Mouse (Mus musculus) thymus, adult 2 months (tissue): ENCODE measurements around the gene B3gat3. TPM values are rescaled to one million over a fixed set of nuclear protein-coding genes. Genes with fewer than 3 reads are reported as not detected.
A peak's percentile ranks its signal among the peaks of the same experiment; 100 is the strongest.
"Not testable (repeated sequence)": the region's sequence is repeated elsewhere in the genome, so short reads cannot be mapped to it uniquely, and the experiment has no call there.

Experiments used
- DNase-seq: peaks from one replicate; pipeline ENCODE4 v3.0.0; 2021
- H3K27ac ChIP-seq: fragments of 200-500 bp; 2 replicates; pipeline ENCODE4 v1.5.1; 2012; ENCODE audit warnings: low read length, control low read depth; ENCODE audit not compliant: control insufficient read depth, insufficient read depth
- H3K27me3 ChIP-seq: fragments of 200-500 bp; 2 replicates; pipeline ENCODE4 v1.6.1; 2012; ENCODE audit warnings: mild to moderate bottlenecking, low read length, moderate library complexity, mixed read lengths; ENCODE audit not compliant: control insufficient read depth, insufficient read depth
- H3K36me3 ChIP-seq: fragments of 200-500 bp; 2 replicates; pipeline ENCODE4 v1.6.1; 2012; ENCODE audit warnings: mild to moderate bottlenecking, low read length, moderate library complexity; ENCODE audit not compliant: control insufficient read depth, insufficient read depth
- H3K4me1 ChIP-seq: fragments of 200-500 bp; replicated peaks from 2 replicates; pipeline ENCODE4 v1.6.1; 2012; ENCODE audit warnings: low read length; ENCODE audit not compliant: control insufficient read depth, insufficient read depth
- H3K4me3 ChIP-seq: fragments of 200-500 bp; 2 replicates; pipeline ENCODE4 v1.5.1; 2012; ENCODE audit warnings: mild to moderate bottlenecking, low read length, control low read depth, moderate library complexity; ENCODE audit not compliant: control insufficient read depth, insufficient read depth
- CTCF ChIP-seq: fragments of 200-500 bp; IDR thresholded peaks from 2 replicates; pipeline ENCODE4 v1.5.1; 2012; ENCODE audit warnings: mild to moderate bottlenecking, control low read depth, low read length, moderate library complexity, borderline replicate concordance; ENCODE audit not compliant: control insufficient read depth, poor library complexity, insufficient read depth; ENCODE audit errors: extremely low read depth
- POLR2A ChIP-seq: fragments of 200-500 bp; IDR thresholded peaks from 2 replicates; pipeline ENCODE4 v1.6.1; 2012; ENCODE audit warnings: mild to moderate bottlenecking, low read length, control low read depth, moderate library complexity; ENCODE audit not compliant: control insufficient read depth, poor library complexity, insufficient read depth; ENCODE audit errors: extremely low read depth
- WGBS: fragments of 180-500 bp; shearing (Covaris S2); methylation state at CpG from one replicate; pipeline ENCODE4 v1.1.7; 2018; 5-methylcytosine and 5-hydroxymethylcytosine counted together
- polyA plus RNA-seq: library from polyadenylated mRNA; depleted of rRNA; stranded (reverse); fragments of >200 nt; gene quantifications from 2 replicates; pipeline ENCODE4 v1.2.3, GENCODE M21; 2012; rRNA removed

The B3gat3 gene
- 102 and 106 TPM in 2 replicates for polyA plus RNA-seq

DNA sequence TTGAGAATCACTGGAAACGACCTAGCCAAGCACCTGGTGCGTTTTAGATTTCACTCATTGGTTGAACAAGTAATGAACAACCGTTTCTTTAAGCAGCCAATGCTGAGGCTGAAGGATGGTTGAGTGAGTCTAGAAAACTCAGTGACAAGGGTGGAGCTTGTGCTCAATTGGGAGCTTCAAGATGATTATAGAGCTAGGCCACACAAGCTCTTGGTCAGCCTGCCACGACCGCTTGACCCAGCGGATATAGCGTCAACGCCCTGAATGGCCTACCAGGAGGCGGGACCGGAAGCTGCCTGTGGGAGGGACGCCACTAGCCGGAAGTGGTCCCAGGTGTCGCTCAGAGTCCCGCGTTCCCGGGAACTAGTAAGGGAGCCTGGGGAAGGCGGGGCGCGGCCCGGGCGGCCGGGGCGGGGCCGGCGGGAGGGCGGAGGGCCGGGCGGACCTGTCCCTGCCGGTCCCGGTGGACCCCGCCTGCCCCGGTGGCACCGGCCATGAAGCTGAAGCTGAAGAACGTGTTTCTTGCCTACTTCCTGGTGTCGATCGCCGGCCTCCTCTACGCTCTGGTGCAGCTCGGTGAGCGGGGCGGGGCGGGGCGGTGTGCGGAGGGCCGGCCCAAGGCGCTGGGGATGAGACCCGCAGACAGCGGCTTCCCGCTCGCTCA, at the start of gene B3gat3:
Gene B3gat3, plus strand, starts transcription at position 302 of the 664 bp plus-strand sequence.
- peaks cover 5% of the 10 kb centered on the region; the same call in 1 of the 2 replicates for H3K4me1 ChIP-seq
- peaks cover 12% of the 10 kb centered on the region for H3K36me3 ChIP-seq
- 1% methylated on average over 49 of the region's 50 CpGs for WGBS
- TF ChIP-seq POLR2A, result no peak
- TF ChIP-seq CTCF, result no peak
- H3K27me3 ChIP-seq, result no peaks in the 10 kb centered on the region
- peak within 1 kb of the TSS; percentile 53 for H3K27ac ChIP-seq
- DNase-seq, result peak; percentile 84
- H3K4me3 ChIP-seq, result peak within 1 kb of the TSS; percentile 82

DNA sequence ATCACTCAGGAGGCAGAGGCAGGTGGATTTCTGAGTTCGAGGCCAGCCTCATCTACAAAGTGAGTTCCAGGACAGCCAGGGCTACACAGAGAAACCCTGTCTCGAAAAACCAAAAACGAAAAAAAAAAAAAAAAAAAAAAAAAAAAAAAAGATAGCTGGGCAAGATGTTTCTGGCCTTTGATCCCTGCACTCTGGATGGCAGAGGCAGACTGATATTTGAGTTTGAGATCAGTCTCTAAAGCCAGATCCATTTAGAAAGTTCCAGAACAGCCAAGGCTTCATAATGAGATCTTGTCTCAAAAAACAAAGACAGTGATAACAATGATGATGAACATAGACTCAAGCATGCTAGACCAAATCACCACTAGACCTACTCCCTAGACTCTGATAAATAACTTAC, 49.8 kb upstream of the B3gat3 start:
- not testable (repeated sequence) for H3K4me1 ChIP-seq, DNase-seq, H3K4me3 ChIP-seq, H3K27me3 ChIP-seq, H3K27ac ChIP-seq
- H3K36me3 ChIP-seq, result peaks cover 18% of the 10 kb centered on the region
- 66% methylated on average over 3 of the region's 3 CpGs for WGBS

DNA sequence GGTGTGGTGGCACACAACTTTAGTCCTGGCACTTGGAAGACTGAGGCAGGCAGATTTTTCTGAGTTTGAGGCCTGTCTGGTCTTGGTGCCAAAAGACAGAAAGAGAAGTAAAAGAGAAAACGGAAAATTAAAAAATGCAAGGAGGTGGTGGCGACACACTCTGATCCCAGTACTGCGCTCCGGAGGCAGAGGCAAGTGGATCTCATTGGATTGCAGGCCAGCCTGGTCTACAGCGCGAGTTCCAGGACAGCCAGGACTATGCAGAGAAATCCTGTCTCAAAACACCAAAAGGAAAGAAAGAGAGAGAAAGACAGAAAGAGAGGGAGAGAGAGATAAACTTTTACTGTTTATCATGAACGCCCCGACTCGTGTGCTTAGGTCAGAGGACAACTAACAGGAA, 49.3 kb upstream of the B3gat3 start:
- Histone ChIP-seq H3K27me3 (no peaks in the 10 kb centered on the region), H3K36me3 (peaks cover 18% of the 10 kb centered on the region), H3K4me3 (peak overlapping the region; percentile 92), H3K27ac (peak overlapping the region; percentile 35), H3K4me1 (peaks cover 9% of the 10 kb centered on the region)
- WGBS, result 24% methylated on average over 9 of the region's 9 CpGs
- TF ChIP-seq CTCF (no peak), POLR2A (no peak)
- DNase-seq, result no peak

DNA sequence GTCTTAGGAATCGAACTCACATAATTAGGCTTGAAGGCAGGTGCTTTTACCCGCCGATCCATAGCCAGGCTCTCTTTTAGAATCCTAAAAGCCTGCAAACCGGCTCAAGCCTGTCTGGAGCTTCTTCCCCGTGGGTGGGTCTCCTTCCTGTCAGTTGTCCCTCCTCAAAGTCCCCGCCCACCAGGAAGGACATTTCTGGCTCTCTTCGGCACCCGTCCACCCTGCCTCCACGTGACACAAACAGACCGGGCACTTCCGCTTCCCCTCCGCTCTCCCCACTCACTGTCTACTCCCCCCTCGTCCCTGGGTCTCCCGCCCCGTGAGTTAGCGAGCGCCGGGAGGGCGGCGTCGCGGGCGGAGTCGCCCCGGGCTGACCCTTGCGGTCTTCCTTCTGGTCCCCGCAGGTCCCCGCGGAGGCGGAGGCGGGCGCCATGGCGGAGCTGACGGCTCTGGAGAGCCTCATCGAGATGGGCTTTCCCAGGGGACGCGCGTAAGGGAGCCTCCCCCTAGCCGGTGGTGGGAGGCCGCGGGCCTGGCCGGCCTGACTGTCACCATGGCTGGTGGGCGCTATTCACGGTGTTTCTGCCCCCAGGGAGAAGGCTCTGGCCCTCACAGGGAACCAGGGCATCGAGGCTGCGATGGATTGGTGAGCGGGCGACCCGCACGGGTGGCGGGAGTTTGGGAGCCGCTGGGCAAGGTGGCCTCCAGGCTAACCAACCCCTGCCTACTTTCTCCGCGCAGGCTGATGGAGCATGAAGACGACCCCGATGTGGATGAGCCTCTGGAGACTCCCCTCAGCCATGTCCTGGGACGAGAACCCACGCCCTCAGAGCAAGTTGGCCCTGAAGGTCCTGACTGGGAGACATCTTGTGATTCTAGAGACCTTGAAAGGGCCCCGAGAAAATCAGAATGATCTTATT, 48.6 kb upstream of the B3gat3 start, which contains the start of gene Ubxn1:
Gene Ubxn1, plus strand, starts transcription at position 230 of the 920 bp plus-strand sequence.
- Histone ChIP-seq H3K36me3 (peaks cover 18% of the 10 kb centered on the region), H3K4me1 (peaks cover 9% of the 10 kb centered on the region), H3K4me3 (peak within 1 kb of the TSS; percentile 92), H3K27me3 (no peaks in the 10 kb centered on the region), H3K27ac (peak within 1 kb of the TSS; percentile 35)
- WGBS, result under 1% methylated on average over 59 of the region's 59 CpGs
- peak; percentile 63; the same call in 1 of the 2 replicates for TF ChIP-seq POLR2A
- TF ChIP-seq CTCF, result 0 out of 2 replicates have a peak, but pooled peaks have one; percentile 21
- DNase-seq, result peak; percentile 99

DNA sequence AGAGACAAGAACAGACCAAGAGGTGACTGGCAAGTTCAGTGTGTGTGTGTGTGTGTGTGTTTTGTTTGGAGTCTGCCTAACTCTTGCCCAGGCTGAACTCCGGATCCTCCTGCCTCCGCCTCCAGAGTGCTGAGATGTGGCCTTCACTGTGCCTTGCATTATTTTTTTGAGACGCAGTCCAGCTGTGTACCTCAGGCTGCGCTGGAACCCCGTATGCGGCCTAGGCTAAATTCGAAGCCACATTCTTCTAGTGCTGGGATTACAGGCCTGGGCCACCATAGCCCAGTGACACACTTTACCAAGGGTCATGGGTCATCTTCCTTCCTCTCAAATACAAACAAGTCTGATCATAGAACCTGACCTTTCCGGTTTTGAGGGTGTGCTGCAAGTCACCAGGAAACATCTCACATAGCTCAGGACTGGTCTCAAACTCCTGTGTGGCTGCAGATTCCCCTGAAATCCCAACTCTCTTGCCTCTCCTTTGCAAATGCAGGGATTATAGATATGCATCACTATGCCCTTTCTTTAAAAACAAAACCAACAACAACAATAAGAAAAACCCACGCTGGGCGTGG, 47.8 kb upstream of the B3gat3 start:
- peaks cover 9% of the 10 kb centered on the region for H3K4me1 ChIP-seq
- WGBS, result 77% methylated on average over 10 of the region's 10 CpGs
- DNase-seq, result no peak
- H3K27me3 ChIP-seq, result no peaks in the 10 kb centered on the region
- H3K36me3 ChIP-seq, result peaks cover 18% of the 10 kb centered on the region
- no peak overlapping the region for H3K27ac ChIP-seq
- TF ChIP-seq CTCF, result no peak
- TF ChIP-seq POLR2A, result no peak
- H3K4me3 ChIP-seq, result peak overlapping the region; percentile 92

DNA sequence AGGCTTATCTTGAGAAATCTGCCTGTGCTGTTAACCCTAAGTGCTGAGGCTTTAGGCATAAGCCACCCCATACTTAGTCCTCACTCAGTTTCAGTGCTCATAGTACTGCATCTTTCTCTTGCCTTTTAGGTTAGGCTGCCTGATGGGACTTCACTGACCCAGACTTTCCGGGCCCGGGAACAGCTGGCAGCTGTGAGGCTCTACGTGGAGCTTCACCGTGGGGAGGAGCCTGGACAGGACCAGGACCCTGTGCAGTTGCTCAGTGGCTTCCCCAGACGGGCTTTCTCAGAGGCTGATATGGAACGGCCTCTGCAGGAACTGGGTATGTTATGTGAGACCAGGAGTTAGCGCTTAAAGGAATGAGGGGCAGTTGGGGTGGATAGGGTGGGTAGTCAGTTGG, 45.1 kb upstream of the B3gat3 start:
- no peaks in the 10 kb centered on the region for H3K27me3 ChIP-seq
- 98% methylated on average over 7 of the region's 7 CpGs for WGBS
- H3K27ac ChIP-seq, result no peak overlapping the region
- no peak for DNase-seq
- no peak overlapping the region for H3K4me3 ChIP-seq
- peaks cover 18% of the 10 kb centered on the region for H3K36me3 ChIP-seq
- peaks cover 10% of the 10 kb centered on the region for H3K4me1 ChIP-seq
- TF ChIP-seq POLR2A (no peak), CTCF (no peak)
